Mouse (Mus musculus) erythroblast, embryonic 14.5 days (primary cell): ENCODE data around the gene Tmem8b.

Experiments used
- GATA1 ChIP-seq: IDR thresholded peaks from 2 replicates; pipeline ENCODE4 v1.6.1; 2012; ENCODE audit warnings: low read length, inconsistent platforms, mixed read lengths
- TAL1 ChIP-seq: IDR thresholded peaks from 3 replicates; pipeline ENCODE4 v1.6.1; 2012; ENCODE audit warnings: low read length, inconsistent platforms, mixed read lengths

GRCm38 (mm10) chr4:43620146-43620778 is 48.5 kb upstream of the Tmem8b start:
- no peak for TF ChIP-seq GATA1
- TF ChIP-seq TAL1: no peak
